Mouse (Mus musculus) G1E (cell line): Measurements from ENCODE around the gene Bbs1. TPM values are rescaled to one million over a fixed set of nuclear protein-coding genes. Genes with fewer than 3 reads are reported as not detected.
A peak's percentile ranks its signal among the peaks of the same experiment; 100 is the strongest.
"Not testable (repeated sequence)": the region's sequence is repeated elsewhere in the genome, so short reads cannot be mapped to it uniquely, and the experiment has no call there.

Experiments
- ATAC-seq: 2 replicates; pipeline ENCODE4 v1.8.0; 2016; ENCODE audit warnings: mild to moderate bottlenecking; ENCODE audit not compliant: insufficient number of reproducible peaks, poor library complexity, low FRiP score, severe bottlenecking; ENCODE audit errors: extremely low read depth
- DNase-seq: peaks from one replicate; pipeline ENCODE4 v3.0.0; 2012; ENCODE audit warnings: low spot score
- H3K27me3 ChIP-seq: 2 replicates; pipeline ENCODE4 v1.6.1; 2012; ENCODE audit warnings: mild to moderate bottlenecking, low read length, inconsistent platforms; ENCODE audit not compliant: insufficient read depth
- H3K36me3 ChIP-seq: replicated peaks from 2 replicates; pipeline ENCODE3; 2012; ENCODE audit warnings: mild to moderate bottlenecking, inconsistent platforms
- H3K4me1 ChIP-seq: 2 replicates; pipeline ENCODE4 v1.6.1; 2012; ENCODE audit warnings: low read depth, low read length, inconsistent platforms, mixed read lengths; ENCODE audit not compliant: insufficient read depth
- H3K4me3 ChIP-seq: 2 replicates; pipeline ENCODE4 v1.5.1; 2012; ENCODE audit warnings: low read depth, mild to moderate bottlenecking, inconsistent platforms, low read length, moderate library complexity, mixed read lengths
- H3K9me3 ChIP-seq: replicated peaks from 2 replicates; pipeline ENCODE4 v1.6.1; 2012; ENCODE audit warnings: inconsistent platforms
- CTCF ChIP-seq: IDR thresholded peaks from 2 replicates; pipeline ENCODE4 v1.5.1; 2012; ENCODE audit warnings: low read depth, low read length, inconsistent platforms, mixed read lengths
- GATA1 ChIP-seq: IDR thresholded peaks from 2 replicates; pipeline ENCODE4 v1.6.1; 2012; ENCODE audit warnings: borderline replicate concordance, low read length, inconsistent platforms, mixed read lengths
- GATA2 ChIP-seq: IDR thresholded peaks from 2 replicates; pipeline ENCODE4 v1.6.1; 2012; ENCODE audit warnings: low read depth, low read length, inconsistent platforms, borderline replicate concordance
- POLR2AphosphoS5 ChIP-seq: IDR thresholded peaks from 2 replicates; pipeline ENCODE4 v1.6.1; 2012; ENCODE audit warnings: low read depth, low read length, inconsistent platforms; ENCODE audit not compliant: insufficient replicate concordance
- TAL1 ChIP-seq: conservative IDR thresholded peaks from 2 replicates; pipeline ENCODE4 v1.6.1; 2012; ENCODE audit warnings: low read depth, low read length, inconsistent platforms, mixed read lengths
- polyA plus RNA-seq: library from polyadenylated mRNA; stranded (reverse); fragments of >175 nt; gene quantifications from 2 replicates; pipeline ENCODE4 v1.2.3, GENCODE M21; 2012
- total RNA-seq, 2 experiments: library from RNA; stranded (forward) in 1 of 2; stranded (reverse) in 1 of 2; fragments of 200-1000 nt in 1 of 2; fragments of >200 nt in 1 of 2; fragmentation: Nextera tagmentation in 1 of 2; gene quantifications; 2 replicates each; pipeline ENCODE4 v1.2.3; 2014 to 2017

The Bbs1 gene
- total RNA-seq (2014; fragmentation: Nextera tagmentation): 5.2 and 5.5 TPM in 2 replicates
- 3.0 and 4.4 TPM in 2 replicates for total RNA-seq (2017)
- polyA plus RNA-seq: 5.6 and 8.7 TPM in 2 replicates

DNA sequence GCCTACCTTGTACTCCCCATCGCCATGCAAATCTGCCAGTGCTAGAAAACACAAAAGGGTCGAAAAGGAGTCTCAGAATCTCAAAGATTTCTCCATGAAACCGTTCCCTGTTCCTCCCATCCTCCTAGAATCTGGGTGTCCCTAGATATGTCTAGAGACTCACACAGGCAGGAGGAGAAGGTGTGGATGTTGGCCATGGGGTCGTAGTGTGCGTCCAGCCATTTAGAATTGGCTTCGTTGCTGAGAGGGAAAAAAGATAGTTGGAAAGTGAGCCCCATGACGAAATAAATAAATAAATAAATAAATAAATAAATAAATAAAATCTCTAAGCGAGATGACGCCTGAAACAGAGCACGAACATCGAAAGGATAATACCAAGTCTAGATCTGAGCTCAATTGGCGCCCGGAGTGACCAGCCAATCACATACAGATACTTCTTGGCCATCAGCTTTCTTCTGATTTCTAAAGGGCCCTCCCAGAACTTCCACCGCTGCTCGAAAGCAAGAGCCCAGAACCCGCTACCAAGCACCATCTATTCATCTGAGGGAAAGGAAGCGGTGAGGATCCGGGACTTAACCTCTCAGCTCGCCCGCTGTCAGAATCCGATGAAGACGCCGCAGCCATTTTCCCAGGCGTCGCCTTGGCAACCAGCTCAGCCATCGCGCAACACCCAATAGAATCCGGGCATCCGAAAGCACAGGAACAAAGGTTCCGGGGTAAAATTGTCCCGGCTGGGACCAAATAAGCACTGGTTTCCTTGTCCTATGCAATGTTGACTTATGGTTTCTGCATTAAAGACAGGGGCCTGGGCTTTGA is at the start of gene Bbs1:
Gene Bbs1, minus strand, starts transcription at position 650 of the 816 bp plus-strand sequence.
- DNase-seq: peak; percentile 70

DNA sequence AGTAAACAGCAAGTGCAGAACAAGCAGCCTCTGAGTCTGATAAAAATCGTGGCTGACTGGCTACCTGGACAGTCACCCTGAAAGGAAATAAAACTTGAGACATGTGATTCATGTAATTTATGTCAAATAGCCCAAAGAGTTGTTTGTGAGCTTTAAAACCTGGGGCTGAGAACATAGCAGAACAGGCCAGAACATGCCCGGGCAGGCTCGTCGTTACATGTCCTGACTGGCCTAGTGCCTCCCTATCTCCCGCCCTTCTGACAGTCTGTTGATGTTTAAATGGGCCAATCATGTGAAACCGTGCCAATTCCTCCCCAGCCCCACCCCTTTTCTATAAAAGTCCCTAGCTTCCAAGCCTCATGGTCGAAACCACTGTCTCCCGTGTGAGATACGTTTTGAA is 42.2 kb upstream of the Bbs1 start:
- H3K36me3 ChIP-seq, ATAC-seq, H3K4me3 ChIP-seq, H3K4me1 ChIP-seq, H3K9me3 ChIP-seq, DNase-seq: not testable (repeated sequence)
- peaks cover 28% of the 10 kb centered on the region for H3K27me3 ChIP-seq

More for the DNA sequence above, at the start of gene Bbs1:
- Histone ChIP-seq H3K4me1 (peaks cover 6% of the 10 kb centered on the region; the same call in 1 of the 2 replicates), H3K9me3 (no peaks in the 10 kb centered on the region), H3K36me3 (peaks cover 59% of the 10 kb centered on the region), H3K27me3 (no peaks in the 10 kb centered on the region), H3K4me3 (peak within 1 kb of the TSS; percentile 72)
- ATAC-seq: peak; percentile 40
- no peak for TF ChIP-seq TAL1
- no peak for TF ChIP-seq POLR2AphosphoS5
- TF ChIP-seq CTCF: no peak
- TF ChIP-seq GATA1: no peak
- no peak for TF ChIP-seq GATA2

DNA sequence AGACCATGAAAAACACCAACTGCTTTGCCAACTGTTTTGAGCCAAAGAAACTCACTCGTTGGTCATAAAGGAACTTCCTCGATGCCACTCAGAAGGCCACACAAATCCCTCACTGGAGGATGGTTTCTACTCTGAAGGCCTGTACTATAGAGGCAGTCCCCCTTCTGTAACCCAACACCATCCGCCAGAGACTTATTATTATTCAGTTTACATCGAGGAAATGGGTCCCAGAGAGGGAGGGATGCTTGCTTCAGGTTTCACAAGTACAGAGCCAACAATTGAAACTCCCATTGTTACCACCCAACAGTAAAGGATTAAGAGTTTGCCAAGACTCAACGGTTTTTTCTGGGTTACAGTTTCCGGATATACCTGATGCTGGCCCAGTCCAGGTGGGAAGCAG is 39.1 kb upstream of the Bbs1 start:
- TF ChIP-seq POLR2AphosphoS5 (no peak), CTCF (no peak), GATA1 (no peak), TAL1 (no peak), GATA2 (no peak)
- no peak for ATAC-seq
- Histone ChIP-seq H3K4me1 (peaks cover 21% of the 10 kb centered on the region), H3K27me3 (peaks cover 50% of the 10 kb centered on the region), H3K4me3 (no peak overlapping the region), H3K36me3 (no peaks in the 10 kb centered on the region), H3K9me3 (0 out of 2 replicates have a peak, but pooled peaks cover 2% of the 10 kb centered on the region)
- DNase-seq: no peak

DNA sequence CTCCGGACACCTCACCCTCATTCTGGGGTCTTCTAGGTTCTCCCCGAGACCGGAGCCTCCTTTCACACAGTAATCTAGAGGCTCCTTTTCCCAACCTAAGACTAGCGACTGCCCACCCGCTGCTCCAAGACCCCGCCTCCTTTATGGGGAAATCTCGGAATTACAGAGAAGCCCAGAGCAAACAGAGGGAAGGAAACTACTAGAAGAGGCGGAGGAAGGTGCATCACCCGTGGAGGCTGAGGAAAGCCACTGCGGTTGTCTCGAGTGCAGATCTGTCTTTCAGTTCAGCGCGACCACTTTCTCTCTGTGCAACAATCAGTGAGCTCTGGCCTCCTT is 36.8 kb upstream of the Bbs1 start:
- Histone ChIP-seq H3K9me3 (no peaks in the 10 kb centered on the region), H3K4me3 (peak overlapping the region; percentile 64; the same call in 1 of the 2 replicates), H3K4me1 (peaks cover 18% of the 10 kb centered on the region), H3K36me3 (no peaks in the 10 kb centered on the region), H3K27me3 (peaks cover 59% of the 10 kb centered on the region)
- TF ChIP-seq POLR2AphosphoS5 (no peak), TAL1 (no peak), CTCF (no peak), GATA2 (no peak), GATA1 (no peak)
- no peak for ATAC-seq
- DNase-seq: no peak

DNA sequence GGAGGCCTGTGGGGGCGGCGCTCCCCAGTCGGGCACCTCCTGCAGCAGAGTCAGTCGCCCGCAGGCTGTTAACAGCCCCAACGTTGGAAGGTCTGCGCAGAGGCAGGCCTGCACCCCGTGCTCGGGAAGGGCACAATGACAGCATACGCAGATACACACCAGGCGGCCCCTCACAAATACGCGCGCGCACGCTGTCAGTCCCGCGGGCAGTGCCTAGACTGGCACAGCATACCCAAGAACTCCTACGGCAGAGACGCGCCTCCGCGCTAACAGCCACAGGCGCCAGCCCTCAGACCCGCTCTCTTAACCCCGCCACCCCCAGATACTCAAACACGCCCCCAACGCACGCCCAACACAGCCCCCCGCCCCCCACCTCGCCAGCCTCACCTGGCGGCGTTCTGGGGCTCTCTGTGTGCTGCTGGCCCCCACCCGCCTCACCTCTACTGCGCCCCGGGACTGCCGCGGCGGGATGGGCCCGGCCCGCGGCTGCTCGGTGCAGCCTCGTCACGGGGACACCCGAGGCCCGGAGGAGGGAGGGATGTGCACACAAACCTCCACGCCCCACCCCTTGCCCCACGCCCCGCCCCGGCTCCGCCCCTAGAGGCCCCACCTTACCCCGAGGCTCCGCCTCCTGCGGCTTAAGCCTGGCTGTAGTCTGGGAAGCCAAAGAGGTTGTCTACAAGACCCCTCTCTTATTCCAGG is 36.3 kb upstream of the Bbs1 start, which contains the start of gene Peli3:
Gene Peli3, minus strand, starts transcription at position 577 of the 702 bp plus-strand sequence.
- Histone ChIP-seq H3K36me3 (no peaks in the 10 kb centered on the region), H3K4me1 (peaks cover 14% of the 10 kb centered on the region), H3K9me3 (no peaks in the 10 kb centered on the region), H3K4me3 (peak within 1 kb of the TSS; percentile 64), H3K27me3 (peaks cover 64% of the 10 kb centered on the region)
- DNase-seq (peak; percentile 65), ATAC-seq (0 out of 2 replicates have a peak, but pooled peaks have one; percentile 28)
- TF ChIP-seq TAL1: no peak
- TF ChIP-seq POLR2AphosphoS5: no peak
- no peak for TF ChIP-seq GATA1
- no peak for TF ChIP-seq GATA2
- TF ChIP-seq CTCF: no peak

DNA sequence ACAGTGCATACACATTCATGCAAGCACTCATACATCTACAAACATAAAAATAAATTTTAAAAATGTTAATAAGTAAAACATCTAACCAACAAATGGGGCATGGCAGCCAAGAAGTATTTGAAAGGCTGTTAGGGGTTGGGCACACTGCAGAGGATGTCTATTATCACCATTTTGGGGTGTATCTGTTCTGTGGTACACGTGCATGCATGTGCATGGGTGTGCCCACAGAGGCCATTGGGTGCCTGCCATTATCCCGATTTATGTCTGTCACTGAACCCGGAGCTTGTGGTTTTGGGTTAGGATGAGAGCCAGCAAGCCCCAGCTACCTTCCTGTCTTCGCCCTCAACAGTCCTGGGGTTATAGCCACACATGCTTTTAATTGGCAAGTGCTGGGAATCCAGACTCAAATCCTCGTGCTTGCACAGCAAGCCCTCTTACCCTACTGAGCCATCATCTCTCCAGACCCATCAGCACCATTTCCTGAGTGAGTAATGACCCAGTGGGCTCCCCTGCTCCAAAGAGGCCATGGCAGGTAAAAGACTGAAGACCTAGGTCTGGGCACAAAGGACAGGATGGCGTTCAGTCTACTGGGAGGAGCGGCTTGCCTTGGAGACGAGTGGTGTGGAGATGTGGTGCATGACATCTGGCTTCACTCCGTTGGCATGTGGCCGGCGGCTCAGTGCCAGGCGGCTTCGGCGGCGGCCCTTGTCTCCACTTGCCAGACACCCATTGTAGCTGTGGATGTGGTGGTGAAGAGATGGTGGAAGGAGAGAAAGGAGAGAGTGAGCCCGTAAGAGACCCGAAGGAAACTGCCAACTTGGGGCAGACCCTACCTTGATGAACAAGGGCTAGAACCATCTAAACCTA is 31.2 kb upstream of the Bbs1 start:
- H3K4me3 ChIP-seq: no peak overlapping the region
- DNase-seq: no peak
- no peaks in the 10 kb centered on the region for H3K36me3 ChIP-seq
- TF ChIP-seq CTCF (no peak), TAL1 (no peak), GATA2 (no peak), POLR2AphosphoS5 (no peak), GATA1 (no peak)
- H3K4me1 ChIP-seq: peaks cover 5% of the 10 kb centered on the region
- no peak for ATAC-seq
- peaks cover 55% of the 10 kb centered on the region for H3K27me3 ChIP-seq
- H3K9me3 ChIP-seq: no peaks in the 10 kb centered on the region
